Mouse (Mus musculus) small intestine, adult 2 months (tissue): ENCODE data around the gene Snx1. TPM values are rescaled to one million over a fixed set of nuclear protein-coding genes. Genes with fewer than 3 reads are reported as not detected.
A peak's percentile ranks its signal among the peaks of the same experiment; 100 is the strongest.

Experiments
- H3K27ac ChIP-seq: fragments of 200-500 bp; 2 replicates; pipeline ENCODE4 v1.5.1; 2012; ENCODE audit warnings: low read depth, low read length, control low read depth, inconsistent platforms; ENCODE audit not compliant: insufficient read depth
- H3K27me3 ChIP-seq: fragments of 200-500 bp; 2 replicates; pipeline ENCODE4 v1.6.1; 2012; ENCODE audit warnings: mild to moderate bottlenecking, moderate library complexity, low read length, inconsistent platforms; ENCODE audit not compliant: control insufficient read depth, insufficient read depth
- H3K36me3 ChIP-seq: fragments of 200-500 bp; 2 replicates; pipeline ENCODE4 v1.6.1; 2012; ENCODE audit warnings: mild to moderate bottlenecking, low read length, control low read depth, inconsistent platforms; ENCODE audit not compliant: control insufficient read depth, insufficient read depth
- H3K4me1 ChIP-seq: fragments of 200-500 bp; 2 replicates; pipeline ENCODE4 v1.6.1; 2012; ENCODE audit warnings: low read length, inconsistent platforms, mixed read lengths; ENCODE audit not compliant: control insufficient read depth, insufficient read depth, insufficient read length
- H3K4me3 ChIP-seq: fragments of 200-500 bp; 2 replicates; pipeline ENCODE4 v1.5.1; 2012; ENCODE audit warnings: low read depth, mild to moderate bottlenecking, control low read depth, inconsistent platforms, low read length, moderate library complexity
- CTCF ChIP-seq: fragments of 200-500 bp; IDR thresholded peaks from 2 replicates; pipeline ENCODE4 v1.5.1; 2012; ENCODE audit warnings: low read depth, mild to moderate bottlenecking, control low read depth, inconsistent platforms, low read length, moderate library complexity, mixed read lengths; ENCODE audit not compliant: insufficient replicate concordance, insufficient read length; ENCODE audit errors: extremely low read depth
- POLR2A ChIP-seq: fragments of 200-500 bp; IDR thresholded peaks from 2 replicates; pipeline ENCODE4 v1.6.1; 2012; ENCODE audit warnings: low read depth, mild to moderate bottlenecking, control low read depth, inconsistent platforms, low read length, moderate library complexity
- WGBS: fragments of 180-500 bp; shearing (Covaris S2); methylation state at CpG from one replicate; pipeline ENCODE4 v1.1.7; 2018; 5-methylcytosine and 5-hydroxymethylcytosine counted together
- polyA plus RNA-seq: library from polyadenylated mRNA; depleted of rRNA; stranded (reverse); fragments of >200 nt; gene quantifications from 2 replicates; pipeline ENCODE4 v1.2.3, GENCODE M21; 2012

The Snx1 gene
- polyA plus RNA-seq, 1 experiment, result 32.2 TPM

GRCm38 (mm10) chr9:66127884-66128283, 1.5 kb upstream of the Snx1 start:
- Histone ChIP-seq H3K4me3 (no peak overlapping the region), H3K27ac (no peak overlapping the region), H3K27me3 (no peaks in the 10 kb centered on the region), H3K4me1 (peaks cover 6% of the 10 kb centered on the region; the same call in 1 of the 2 replicates), H3K36me3 (peaks cover 10% of the 10 kb centered on the region)
- TF ChIP-seq CTCF (no peak), POLR2A (no peak)
- 75% methylated on average over 4 of the region's 4 CpGs for WGBS

- Histone ChIP-seq H3K36me3 (peaks cover 5% of the 10 kb centered on the region), H3K4me3 (peak overlapping the region; percentile 76), H3K27ac (peak overlapping the region; percentile 31), H3K27me3 (no peaks in the 10 kb centered on the region), H3K4me1 (peaks cover 6% of the 10 kb centered on the region; the same call in 1 of the 2 replicates)
- no peak for TF ChIP-seq POLR2A
- TF ChIP-seq CTCF, result no peak
- WGBS, result 10% methylated on average over 6 of the region's 6 CpGs
Observed at GRCm38 (mm10) chr9:66127193-66127546, 783 bp upstream of the Snx1 start.

GRCm38 (mm10) chr9:66125543-66126455, 588 bp downstream of the Snx1 start:
- TF ChIP-seq CTCF (no peak), POLR2A (no peak)
- peaks cover 2% of the 10 kb centered on the region for H3K36me3 ChIP-seq
- peaks cover 6% of the 10 kb centered on the region; the same call in 1 of the 2 replicates for H3K4me1 ChIP-seq
- no peaks in the 10 kb centered on the region for H3K27me3 ChIP-seq
- H3K27ac ChIP-seq, result peak overlapping the region; percentile 55
- no peak overlapping the region for H3K4me3 ChIP-seq
- 27% methylated on average over 12 of the region's 12 CpGs for WGBS

GRCm38 (mm10) chr9:66124681-66125542, 1.5 kb downstream of the Snx1 start:
- Histone ChIP-seq H3K4me3 (peak overlapping the region; percentile 89), H3K27ac (peak overlapping the region; percentile 79), H3K27me3 (no peaks in the 10 kb centered on the region), H3K36me3 (no peaks in the 10 kb centered on the region), H3K4me1 (peaks cover 6% of the 10 kb centered on the region; the same call in 1 of the 2 replicates)
- TF ChIP-seq CTCF, result no peak
- TF ChIP-seq POLR2A, result peak; percentile 91
- whole genome bisulfite sequencing, result 5% methylated on average over 33 of the region's 33 CpGs

- Histone ChIP-seq H3K27ac (peak overlapping the region; percentile 79), H3K4me3 (peak overlapping the region; percentile 89), H3K4me1 (peaks cover 6% of the 10 kb centered on the region; the same call in 1 of the 2 replicates), H3K36me3 (no peaks in the 10 kb centered on the region), H3K27me3 (no peaks in the 10 kb centered on the region)
- TF ChIP-seq CTCF (no peak), POLR2A (no peak)
- WGBS, result under 1% methylated on average over 12 of the region's 12 CpGs
Observed at GRCm38 (mm10) chr9:66124111-66124531, 2.3 kb downstream of the Snx1 start.

- TF ChIP-seq POLR2A (no peak), CTCF (no peak)
- H3K4me3 ChIP-seq, result no peak overlapping the region
- no peaks in the 10 kb centered on the region for H3K36me3 ChIP-seq
- WGBS, result 2% methylated on average over 5 of the region's 5 CpGs
- no peaks in the 10 kb centered on the region for H3K27me3 ChIP-seq
- no peak overlapping the region for H3K27ac ChIP-seq
- H3K4me1 ChIP-seq, result peaks cover 6% of the 10 kb centered on the region; the same call in 1 of the 2 replicates
Observed at GRCm38 (mm10) chr9:66123648-66124047, 2.7 kb downstream of the Snx1 start.
